Mouse (Mus musculus): ENCODE results near the gene Ush2a.

Gene Ush2a

GRCm38 (mm10) chr1:188668513-188668912 is 406.7 kb downstream of the Ush2a start:
- DNase-seq (ENCODE audit: low spot score in 2 of 2): no peak

GRCm38 (mm10) chr1:188672871-188673270 is 411.0 kb downstream of the Ush2a start:
- DNase-seq (ENCODE audit: low spot score in 2 of 2): no peak

- DNase-seq (ENCODE audit: low spot score in 2 of 2): no peak
Observed at GRCm38 (mm10) chr1:188674640-188675510, 413.1 kb downstream of the Ush2a start.

GRCm38 (mm10) chr1:188675511-188675863 is 413.7 kb downstream of the Ush2a start:
- no peak for DNase-seq (ENCODE audit: low spot score in 2 of 2)

GRCm38 (mm10) chr1:188678189-188678588 is 416.4 kb downstream of the Ush2a start:
- no peak for DNase-seq (ENCODE audit: low spot score in 2 of 2)

GRCm38 (mm10) chr1:188686362-188686761 is 424.5 kb downstream of the Ush2a start:
- no peak for DNase-seq (ENCODE audit: low spot score in 2 of 2)

GRCm38 (mm10) chr1:188696295-188696694 is 434.5 kb downstream of the Ush2a start:
- no peak for DNase-seq (ENCODE audit: low spot score in 2 of 2)

- no peak for DNase-seq (ENCODE audit: low spot score in 2 of 2)
Observed at GRCm38 (mm10) chr1:188708176-188708575, 446.4 kb downstream of the Ush2a start.

- no peak for DNase-seq (ENCODE audit: low spot score in 2 of 2)
Observed at GRCm38 (mm10) chr1:188708694-188709093, 446.9 kb downstream of the Ush2a start.

GRCm38 (mm10) chr1:188714131-188714530 is 452.3 kb downstream of the Ush2a start:
- no peak for DNase-seq (ENCODE audit: low spot score in 2 of 2)

- no peak for DNase-seq (ENCODE audit: low spot score in 2 of 2)
Observed at GRCm38 (mm10) chr1:188714941-188715340, 453.1 kb downstream of the Ush2a start.

GRCm38 (mm10) chr1:188716886-188717285 is 455.1 kb downstream of the Ush2a start:
- no peak for DNase-seq (ENCODE audit: low spot score in 2 of 2)

- no peak for DNase-seq (ENCODE audit: low spot score in 2 of 2)
Observed at GRCm38 (mm10) chr1:188725122-188725995, 463.5 kb downstream of the Ush2a start.

- DNase-seq (ENCODE audit: low spot score in 2 of 2): no peak
Observed at GRCm38 (mm10) chr1:188726937-188727336, 465.1 kb downstream of the Ush2a start.

- DNase-seq (ENCODE audit: low spot score in 2 of 2): no peak
Observed at GRCm38 (mm10) chr1:188728625-188729024, 466.8 kb downstream of the Ush2a start.

- no peak for DNase-seq (ENCODE audit: low spot score in 2 of 2)
Observed at GRCm38 (mm10) chr1:188729179-188729578, 467.4 kb downstream of the Ush2a start.

GRCm38 (mm10) chr1:188734741-188735266 is 473.0 kb downstream of the Ush2a start:
- no peak for DNase-seq (ENCODE audit: low spot score in 2 of 2)

GRCm38 (mm10) chr1:188742971-188743370 is 481.1 kb downstream of the Ush2a start:
- DNase-seq (ENCODE audit: low spot score in 2 of 2): no peak

GRCm38 (mm10) chr1:188755031-188755430 is 493.2 kb downstream of the Ush2a start:
- DNase-seq (ENCODE audit: low spot score in 2 of 2): no peak

GRCm38 (mm10) chr1:188760515-188760914 is 498.7 kb downstream of the Ush2a start:
- no peak for DNase-seq (ENCODE audit: low spot score in 2 of 2)

GRCm38 (mm10) chr1:188762463-188762862 is 500.6 kb downstream of the Ush2a start:
- DNase-seq (ENCODE audit: low spot score in 2 of 2): no peak

GRCm38 (mm10) chr1:188763761-188764160 is 501.9 kb downstream of the Ush2a start:
- DNase-seq (ENCODE audit: low spot score in 2 of 2): no peak

Measured in frontal cortex, postnatal 25 days (tissue).